Mouse (Mus musculus): Measurements from ENCODE around the gene Rnf43. TPM values are rescaled to one million over a fixed set of nuclear protein-coding genes. Genes with fewer than 3 reads are reported as not detected.

Rnf43 gene
- 4.0 to 5.3 TPM (median 4.6 TPM) in 4 replicates for total RNA-seq (2023; ENCODE audit: inconsistent age)

GRCm38 (mm10) chr11:87662407-87662806 lies at the start of gene Rnf43:
Rnf43 (plus strand) TSS chr11:87662722.

GRCm38 (mm10) chr11:87616790-87617474 lies 45.6 kb upstream of the Rnf43 start, which contains the start of gene Hsf5:
Hsf5 (plus strand) TSS chr11:87617164.

GRCm38 (mm10) chr11:87737175-87737740 lies 74.7 kb downstream of the Rnf43 start, which contains the start of gene Supt4a:
Supt4a (plus strand) TSS chr11:87737552.

GRCm38 (mm10) chr11:87760301-87761081 lies 98.0 kb downstream of the Rnf43 start, which contains the start of gene Tspoap1:
Tspoap1 (plus strand) TSS chr11:87760541.

Other genes with a start within 250 kb of the Rnf43 start
- not detected in 4 replicates for gene Gm11492, start 96.1 kb upstream of the Rnf43 start, total RNA-seq (2023; ENCODE audit: inconsistent age)
- 1.8 to 2.8 TPM (median 2.2 TPM) in 4 replicates for gene Sept4, start 93.8 kb upstream of the Rnf43 start, total RNA-seq (2023; ENCODE audit: inconsistent age)
- gene Mtmr4, start 70.6 kb upstream of the Rnf43 start, total RNA-seq (2023; ENCODE audit: inconsistent age) = 43.1 to 60.8 TPM (median 51.2 TPM) in 4 replicates
- gene Hsf5, start 45.6 kb upstream of the Rnf43 start, total RNA-seq (2023; ENCODE audit: inconsistent age) = 0.12 to 0.32 TPM (median 0.27 TPM) in 3 of 4 replicates, not detected in the other
- 126 to 136 TPM (median 129 TPM) in 4 replicates for gene Supt4a, start 74.8 kb downstream of the Rnf43 start, total RNA-seq (2023; ENCODE audit: inconsistent age)
- gene Tspoap1, start 97.8 kb downstream of the Rnf43 start, total RNA-seq (2023; ENCODE audit: inconsistent age) = 11.4 to 15.4 TPM (median 12.7 TPM) in 4 replicates
- 0.26 to 1.4 TPM (median 0.44 TPM) in 4 replicates for gene Mpo, start 130.9 kb downstream of the Rnf43 start, total RNA-seq (2023; ENCODE audit: inconsistent age)
- gene Lpo, start 165.6 kb downstream of the Rnf43 start, total RNA-seq (2023; ENCODE audit: inconsistent age) = not detected in 4 replicates
- 15.7 to 17.9 TPM (median 16.7 TPM) in 4 replicates for gene Mks1, start 190.5 kb downstream of the Rnf43 start, total RNA-seq (2023; ENCODE audit: inconsistent age)
- gene Epx, start 212.8 kb downstream of the Rnf43 start, total RNA-seq (2023; ENCODE audit: inconsistent age) = 0.29 TPM in 1 of 4 replicates, not detected in the others
- gene Olfr462, start 229.5 kb downstream of the Rnf43 start, total RNA-seq (2023; ENCODE audit: inconsistent age) = not detected in 4 replicates
- gene Olfr463, start 234.7 kb downstream of the Rnf43 start, total RNA-seq (2023; ENCODE audit: inconsistent age) = not detected in 4 replicates